Mouse (Mus musculus): ENCODE results near the gene Ppih. TPM values are rescaled to one million over a fixed set of nuclear protein-coding genes. Genes with fewer than 3 reads are reported as not detected.
"Not testable (repeated sequence)": the region's sequence is repeated elsewhere in the genome, so short reads cannot be mapped to it uniquely, and the experiment has no call there.

Gene Ppih
- total RNA-seq, 4 experiments from 2014 or later = 7.8 to 11.9 (median 9.5) TPM

GRCm38 (mm10) chr4:119291921-119292320 is 28.4 kb downstream of the Ppih start:
- DNase-seq (ENCODE audit: low spot score) = no peak

- no peak for DNase-seq (ENCODE audit: low spot score)
These were observed 35.0 kb downstream of the Ppih start for GRCm38 (mm10) chr4:119285336-119285735.

- no peak for DNase-seq (ENCODE audit: low spot score)
These were observed 35.5 kb downstream of the Ppih start for GRCm38 (mm10) chr4:119284861-119285260.

- not testable (repeated sequence) for DNase-seq (ENCODE audit: low spot score)
These were observed 41.6 kb downstream of the Ppih start for GRCm38 (mm10) chr4:119278784-119279183.

GRCm38 (mm10) chr4:119275726-119276125 is 44.6 kb downstream of the Ppih start:
- no peak for DNase-seq (ENCODE audit: low spot score)

GRCm38 (mm10) chr4:119275226-119275625 is 45.1 kb downstream of the Ppih start:
- DNase-seq (ENCODE audit: low spot score) = peak; percentile 81

GRCm38 (mm10) chr4:119274627-119275026 is 45.7 kb downstream of the Ppih start:
- peak; percentile 87 for DNase-seq (ENCODE audit: low spot score)

GRCm38 (mm10) chr4:119266606-119267005 is 53.7 kb downstream of the Ppih start:
- no peak for DNase-seq (ENCODE audit: low spot score)

- no peak for DNase-seq (ENCODE audit: low spot score)
These were observed 56.9 kb downstream of the Ppih start for GRCm38 (mm10) chr4:119263459-119263858.

- no peak for DNase-seq (ENCODE audit: low spot score)
These were observed 57.9 kb downstream of the Ppih start for GRCm38 (mm10) chr4:119262483-119262882.

- peak; percentile 67 for DNase-seq (ENCODE audit: low spot score)
These were observed 59.1 kb downstream of the Ppih start for GRCm38 (mm10) chr4:119261087-119261713.

GRCm38 (mm10) chr4:119259344-119260254 is 60.7 kb downstream of the Ppih start:
- no peak for DNase-seq (ENCODE audit: low spot score)

GRCm38 (mm10) chr4:119257083-119257482 is 63.3 kb downstream of the Ppih start:
- DNase-seq (ENCODE audit: low spot score) = no peak

GRCm38 (mm10) chr4:119255351-119255750 is 65.0 kb downstream of the Ppih start, which contains the start of gene Cldn19:
Gene Cldn19, plus strand, starts transcription at chr4:119255414.
- no peak for DNase-seq (ENCODE audit: low spot score)

GRCm38 (mm10) chr4:119254012-119254618 is 66.2 kb downstream of the Ppih start:
- no peak for DNase-seq (ENCODE audit: low spot score)

GRCm38 (mm10) chr4:119252025-119252808 is 68.1 kb downstream of the Ppih start:
- DNase-seq (ENCODE audit: low spot score) = no peak

Other genes starting within 250 kb of the Ppih start
- gene Slc2a1, start 211.8 kb downstream of the Ppih start, total RNA-seq (2022) = 10 to 100 TPM; 12.6 to 22.5 (median 14.9) TPM
- gene Zfp691, start 146.4 kb downstream of the Ppih start, total RNA-seq (2022) = 10 to 100 TPM; 19.3 to 23.9 (median 22.6) TPM
- gene Ermap, start 130.5 kb downstream of the Ppih start, total RNA-seq (2022) = under 1 TPM in 1 of 4 experiments, not detected in 3; 0.17 TPM
- gene Svbp, start 125.2 kb downstream of the Ppih start, total RNA-seq (2022) = 10 to 100 TPM; 14.8 to 17.5 (median 15.8) TPM
- gene Tmem269, start 102.3 kb downstream of the Ppih start, total RNA-seq (2022) = not detected
- gene AU022252, start 87.8 kb downstream of the Ppih start, total RNA-seq (2022) = 10 to 100 TPM; 15.8 to 26.5 (median 22.3) TPM
- 10 to 100 TPM in 2 of 4 experiments, 1 to 10 TPM in 2; 9.1 to 10.8 (median 10.3) TPM for gene P3h1, start 87.6 kb downstream of the Ppih start, total RNA-seq (2022)
- not detected for gene Cldn19, start 65.1 kb downstream of the Ppih start, total RNA-seq (2022)
- gene Ybx1, start 25.9 kb downstream of the Ppih start, total RNA-seq (2022) = 100 to 1,000 TPM; 675 to 878 (median 780) TPM
- 1 to 10 TPM in 1 of 4 experiments, under 1 TPM in 2, not detected in 1; 0.19 to 1.3 (median 0.44) TPM for gene Ccdc30, start 95.0 kb upstream of the Ppih start, total RNA-seq (2022)
- 10 to 100 TPM in 3 of 4 experiments, 1 to 10 TPM in 1; 6.2 to 13.3 (median 11.9) TPM for gene Ppcs, start 101.9 kb upstream of the Ppih start, total RNA-seq (2022)
- gene Zmynd12, start 102.3 kb upstream of the Ppih start, total RNA-seq (2022) = not detected
- 1 to 10 TPM in 1 of 4 experiments, under 1 TPM in 3; 0.38 to 1.1 (median 0.72) TPM for gene Rimkla, start 172.1 kb upstream of the Ppih start, total RNA-seq (2022)
- gene Foxj3, start 216.5 kb upstream of the Ppih start, total RNA-seq (2022) = 10 to 100 TPM; 29.3 to 31.3 (median 29.7) TPM
- 1 to 10 TPM; 3.6 to 6.7 (median 5.8) TPM for gene Frg2f1, start 219.0 kb upstream of the Ppih start, total RNA-seq (2022)